Mouse (Mus musculus) ovary, postnatal 10 days (tissue): Measurements from ENCODE around the gene Tesc.

Experiments
- DNase-seq: peaks from one replicate; pipeline ENCODE4 v3.0.0; 2022; ENCODE audit warnings: low spot score

Tesc gene

DNA sequence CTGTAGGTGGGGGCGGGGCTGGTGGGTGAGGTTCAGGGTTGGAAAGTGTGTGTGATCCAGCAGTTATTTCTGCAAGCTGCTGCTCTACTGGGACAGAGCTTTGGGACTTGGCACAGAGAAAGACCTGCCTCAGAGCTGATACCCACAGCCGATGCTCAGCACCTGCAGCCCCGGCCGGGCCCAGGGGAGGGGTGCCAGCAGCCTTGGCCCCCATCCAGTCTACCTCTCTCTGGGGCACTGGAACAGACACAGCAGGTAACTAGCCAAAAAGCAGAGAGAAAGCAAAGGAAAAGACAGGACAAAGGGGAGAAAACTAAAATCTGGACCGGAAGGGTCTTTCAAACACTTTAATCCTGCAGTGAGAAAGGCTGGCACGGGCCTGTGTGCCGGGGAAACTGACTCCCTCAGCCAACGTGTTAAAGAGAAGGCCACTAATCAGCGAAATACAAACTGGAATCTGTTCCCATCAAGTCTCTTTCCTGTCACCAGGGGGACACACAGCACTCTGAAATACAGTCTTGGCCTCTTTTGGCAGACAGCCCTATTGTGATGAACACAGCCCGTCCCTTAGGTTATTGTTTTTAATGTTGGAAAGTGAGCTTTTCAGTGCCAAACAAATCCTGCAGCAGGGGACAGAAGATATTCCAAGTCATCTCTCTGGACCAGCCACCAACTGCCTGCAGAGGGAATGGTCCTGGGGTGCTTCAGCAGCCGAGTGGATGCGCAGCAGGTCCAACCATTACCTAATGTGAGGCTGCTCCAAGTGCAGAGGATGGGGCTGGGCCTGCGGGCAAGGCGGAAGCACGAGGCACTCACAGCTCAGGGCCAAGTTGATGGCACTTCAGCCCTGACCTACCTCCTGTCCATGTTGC is 49.4 kb downstream of the Tesc start:
- no peak for DNase-seq

GRCm38 (mm10) chr5:118078550-118078949 is 51.0 kb downstream of the Tesc start:
- no peak for DNase-seq

- no peak for DNase-seq
Measured at GRCm38 (mm10) chr5:118079354-118079753, 51.8 kb downstream of the Tesc start.

DNA sequence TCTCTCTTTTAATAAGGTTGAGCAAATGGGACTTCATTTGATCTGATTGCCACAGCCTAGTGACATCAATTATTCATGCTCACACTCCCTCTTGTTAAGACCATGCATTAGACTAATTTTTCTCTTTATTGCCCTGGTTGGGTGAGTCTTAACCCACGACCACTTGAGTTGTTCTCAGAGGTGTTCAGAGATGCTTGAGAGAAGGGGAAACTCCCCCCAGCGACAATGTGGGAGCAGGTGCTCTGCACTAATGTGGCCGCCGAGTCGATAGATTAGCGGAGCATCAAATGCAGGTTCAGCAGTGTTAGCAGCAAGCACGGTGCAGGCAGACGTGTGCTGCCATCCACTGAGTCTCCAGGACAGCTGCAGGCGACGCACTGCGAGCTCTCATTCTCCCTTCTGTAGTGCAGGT is 52.3 kb downstream of the Tesc start:
- DNase-seq: no peak

GRCm38 (mm10) chr5:118081374-118081949 is 53.9 kb downstream of the Tesc start:
- no peak for DNase-seq

- no peak for DNase-seq
Measured at GRCm38 (mm10) chr5:118081996-118082395, 54.5 kb downstream of the Tesc start.

- DNase-seq: no peak
Measured at GRCm38 (mm10) chr5:118083060-118083638, 55.6 kb downstream of the Tesc start.

DNA sequence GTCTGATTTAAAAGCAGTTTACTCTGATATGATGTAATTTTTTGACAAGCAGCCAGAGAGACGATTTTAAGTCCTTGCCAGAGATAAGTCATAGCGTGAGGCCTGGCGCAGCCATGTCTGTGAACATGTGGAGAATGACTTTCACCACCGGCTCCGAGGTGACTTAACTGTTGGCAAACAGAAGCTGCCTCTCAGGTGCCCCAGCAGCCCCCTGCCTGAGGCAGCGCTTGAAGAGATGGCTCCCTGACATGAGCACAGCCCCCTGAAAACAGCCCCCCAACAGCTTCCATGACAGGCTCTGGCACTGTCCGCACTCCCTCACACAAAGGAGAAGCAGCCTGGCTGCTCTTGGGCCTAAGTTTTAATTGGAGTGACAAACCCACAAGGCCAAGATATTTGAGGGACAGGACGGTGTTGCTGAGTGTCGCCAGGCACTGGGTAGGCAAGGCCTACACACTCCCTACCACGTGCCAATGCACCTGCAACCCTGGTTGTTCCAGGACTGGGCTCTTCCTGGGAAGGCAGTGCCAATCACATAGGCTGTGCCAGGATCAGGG is 56.7 kb downstream of the Tesc start:
- DNase-seq: no peak

DNA sequence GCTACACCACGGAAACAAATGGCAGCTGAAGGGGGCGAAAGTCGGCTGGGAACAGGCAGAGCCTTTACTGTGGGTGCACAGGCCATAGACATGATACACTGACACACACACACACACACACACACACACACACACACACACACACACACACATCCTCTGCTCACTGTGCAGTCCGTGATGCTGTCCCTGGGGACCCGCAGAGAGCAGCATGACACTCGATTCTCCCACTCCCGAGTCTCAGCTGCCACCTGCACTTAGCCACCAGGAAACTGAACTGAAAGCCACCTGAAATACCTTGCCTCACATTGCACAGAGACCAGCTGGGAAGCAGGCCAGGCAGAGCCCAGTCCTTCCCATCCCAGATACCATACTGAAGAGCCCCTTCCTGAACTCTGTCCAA is 57.8 kb downstream of the Tesc start:
- DNase-seq: no peak

- DNase-seq: no peak
Measured at GRCm38 (mm10) chr5:118086956-118087355, 59.4 kb downstream of the Tesc start.

- no peak for DNase-seq
Measured at GRCm38 (mm10) chr5:118089102-118089501, 61.6 kb downstream of the Tesc start.

DNA sequence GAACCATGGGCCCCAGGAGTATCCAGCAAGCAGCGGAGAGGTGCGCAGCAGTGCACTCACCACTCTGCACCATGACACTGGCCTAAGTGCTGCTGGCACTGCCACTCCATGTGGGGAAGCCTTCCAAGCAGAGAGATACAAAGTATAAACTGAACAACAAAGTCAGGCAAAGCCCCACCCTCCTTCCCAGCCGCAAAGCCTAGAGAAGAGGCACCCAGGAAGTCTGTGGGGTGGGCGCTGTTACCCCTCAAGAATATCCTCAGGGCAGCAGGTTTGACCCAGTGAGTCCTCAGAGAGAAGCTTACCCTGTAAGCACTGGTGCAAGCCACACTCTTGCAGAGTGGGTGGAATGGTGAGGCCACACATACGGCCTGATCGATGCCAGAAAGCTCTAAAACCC is 62.6 kb downstream of the Tesc start:
- DNase-seq: no peak

- DNase-seq: no peak
Measured at GRCm38 (mm10) chr5:118090837-118091236, 63.3 kb downstream of the Tesc start.

- DNase-seq: no peak
Measured at GRCm38 (mm10) chr5:118093321-118094035, 65.9 kb downstream of the Tesc start.

DNA sequence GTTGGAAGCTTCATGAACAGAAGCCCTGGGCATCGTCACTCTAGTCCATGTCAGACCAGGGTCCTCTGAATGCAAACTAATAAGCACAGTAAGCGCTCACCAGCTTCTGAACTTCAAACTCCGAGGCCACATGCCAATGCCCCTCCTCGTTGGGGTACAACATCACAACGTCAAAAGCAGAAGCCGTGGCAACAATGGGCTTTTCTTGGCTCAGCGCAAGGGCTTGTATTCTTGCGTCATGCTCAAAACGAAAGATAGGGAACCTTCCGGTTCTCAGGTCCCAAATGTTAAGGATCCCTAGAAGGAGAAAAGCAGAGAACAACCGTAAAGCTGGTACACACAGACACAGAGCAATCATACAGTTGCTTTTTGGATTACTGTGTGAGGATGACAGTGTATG is 67.9 kb downstream of the Tesc start:
- DNase-seq: no peak

GRCm38 (mm10) chr5:118095849-118096248 is 68.3 kb downstream of the Tesc start:
- DNase-seq: no peak

GRCm38 (mm10) chr5:118096317-118096716 is 68.8 kb downstream of the Tesc start:
- DNase-seq: no peak

DNA sequence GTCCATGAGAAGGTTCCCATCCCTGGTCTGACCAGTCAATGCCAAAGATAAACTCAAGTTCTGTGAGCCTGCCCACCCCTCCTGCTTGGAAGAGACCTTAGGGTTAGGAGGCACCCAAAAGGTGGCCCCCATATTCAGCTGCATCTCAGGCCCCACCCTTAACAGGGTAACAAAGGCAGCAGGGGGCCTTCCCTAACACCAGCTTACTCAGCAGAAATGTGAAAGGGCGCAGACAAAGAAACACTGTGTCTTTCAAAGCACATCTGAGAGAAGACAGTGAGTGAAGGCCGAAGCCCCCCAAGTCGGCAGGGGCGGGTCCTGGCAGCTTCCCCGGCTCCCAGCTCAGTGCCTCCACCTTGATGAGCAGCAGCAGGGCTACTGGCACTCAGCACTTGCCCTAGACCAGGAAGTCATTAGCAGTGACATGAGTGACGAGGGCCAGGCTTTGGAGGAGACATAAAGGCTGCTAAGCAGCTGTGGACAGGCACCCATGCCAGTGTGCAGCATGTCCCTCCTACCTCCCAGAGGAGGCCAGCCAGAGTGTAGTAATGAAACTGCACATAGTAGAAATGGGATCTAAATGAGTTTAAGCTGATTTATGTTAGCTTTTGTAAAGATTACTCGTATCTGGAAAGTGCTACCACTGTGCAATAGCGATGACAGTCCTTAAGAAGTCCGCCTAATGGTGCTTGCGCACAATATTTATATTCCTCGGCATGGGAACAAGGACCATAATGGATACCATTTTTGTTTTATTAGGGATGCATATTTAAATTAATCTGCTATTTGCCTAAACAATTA is 71.7 kb downstream of the Tesc start:
- DNase-seq: no peak

DNA sequence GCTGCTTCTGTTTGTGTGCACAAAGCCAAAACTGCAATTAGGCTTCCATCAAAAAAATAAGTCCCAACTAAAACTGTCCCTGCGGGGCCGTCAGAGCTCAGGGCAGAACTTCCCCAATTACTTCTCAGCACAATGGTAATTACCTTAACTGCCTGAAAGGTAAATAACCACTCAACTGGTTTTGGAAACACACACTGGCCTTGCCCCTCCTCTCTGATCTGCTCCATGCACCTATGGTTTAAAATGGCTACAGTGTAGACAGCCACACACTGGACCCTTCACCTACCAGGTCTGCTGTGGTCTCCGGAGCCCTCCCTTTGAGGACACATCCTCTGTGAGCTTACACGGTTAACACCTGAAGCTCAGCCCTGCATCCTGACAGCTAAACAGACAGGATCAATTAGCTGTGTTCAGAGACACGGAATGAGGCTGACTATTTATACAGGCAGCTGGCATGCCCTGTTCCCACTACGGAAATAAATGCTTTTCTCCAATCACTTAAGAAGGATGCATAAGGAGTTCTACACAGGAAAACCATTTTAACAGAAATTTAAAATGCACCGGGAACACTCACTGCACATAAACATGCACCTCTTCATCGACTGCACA is 72.4 kb downstream of the Tesc start:
- no peak for DNase-seq

- DNase-seq: no peak
Measured at GRCm38 (mm10) chr5:118105536-118105935, 78.0 kb downstream of the Tesc start.

DNA sequence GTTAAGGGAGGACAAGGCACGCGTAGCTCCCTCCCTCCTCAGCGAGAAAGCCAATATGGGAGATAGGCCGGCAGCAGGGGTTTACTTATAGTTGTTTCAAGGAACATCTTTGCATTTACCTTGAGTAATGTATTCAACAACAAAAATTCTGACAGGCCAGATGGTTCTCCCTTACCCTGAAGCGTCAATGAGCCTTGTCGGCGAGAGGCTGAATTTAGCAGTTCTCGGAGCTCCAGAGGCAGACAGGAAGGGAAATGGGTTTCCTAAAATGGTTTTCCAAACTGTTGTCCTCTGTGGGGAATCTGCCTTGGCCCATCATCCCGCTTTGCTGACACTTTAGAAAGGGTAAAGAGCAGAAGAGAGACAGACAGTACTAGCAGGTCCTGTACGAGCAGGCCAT is 79.1 kb downstream of the Tesc start:
- no peak for DNase-seq
